Comparison of ENCODE assay signal across 15 mouse cellular contexts in genomic region chr2:114775532-114775931, GRCm38 (mm10).
DNase-seq lines count a peak whose midpoint lies in the region; ATAC-seq and TF ChIP-seq lines count a peak whose summit lies in the region.
"Had no signal": no experiment of that assay in that cellular context is flagged by ENCODE, and none has a peak within 500 bp of the region (broad histone marks: within the 10 kb centered on the region; RNA-seq: fewer than 3 reads in every experiment).

No protein-coding gene starts in this region.

- no peak for TF ChIP-seq CTCF in kidney, adult 2 months (conservative IDR thresholded peaks at IDR 0.05; ENCODE audit: insufficient read depth, insufficient read length, low read depth, low read length)

- WGBS in embryonic facial prominence, embryonic 14.5 days: 38% methylated on average over 2 of the region's 2 CpGs
- 57% methylated on average over 2 of the region's 2 CpGs for WGBS in embryonic facial prominence, embryonic 10.5 days
- 9% methylated on average over 2 of the region's 2 CpGs for WGBS in kidney, adult 2 months
- 20% methylated on average over 2 of the region's 2 CpGs for WGBS in kidney, embryonic 16.5 days
- 66% methylated on average over 2 of the region's 2 CpGs for WGBS in liver, embryonic 11.5 days

- no peaks in the 10 kb centered on the region for H3K4me1 ChIP-seq in embryonic facial prominence, embryonic 14.5 days (ENCODE audit: control insufficient read depth, insufficient read depth, low read length)
- H3K4me1 ChIP-seq in embryonic facial prominence, embryonic 10.5 days: no peaks in the 10 kb centered on the region
- peaks cover 4% of the 10 kb centered on the region; the same call in 1 of the 2 replicates for H3K4me1 ChIP-seq in kidney, adult 2 months (ENCODE audit: control insufficient read depth, insufficient read depth, low read length)
- H3K4me1 ChIP-seq in kidney, embryonic 16.5 days (ENCODE audit: insufficient read depth, low read length): no peaks in the 10 kb centered on the region
- no peaks in the 10 kb centered on the region for H3K4me1 ChIP-seq in liver, embryonic 11.5 days (replicated peaks; ENCODE audit: control insufficient read depth, insufficient read depth, low read length)
- H3K4me1 ChIP-seq: embryonic facial prominence, embryonic 13.5 days; limb, embryonic 15.5 days had no signal

- no peak for ATAC-seq in embryonic facial prominence, embryonic 14.5 days (ENCODE audit: low read depth)
- ATAC-seq in kidney, embryonic 16.5 days (ENCODE audit: low FRiP score, low TSS enrichment): no peak
- no peak for ATAC-seq in liver, embryonic 11.5 days (replicated peaks; ENCODE audit: low FRiP score)
- ATAC-seq: forebrain, embryonic 16.5 days had no signal

- DNase-seq in embryonic facial prominence, embryonic 14.5 days (ENCODE audit: low spot score): peak; percentile 65
- no peak for DNase-seq in embryonic facial prominence, embryonic 10.5 days (ENCODE audit: low spot score)
- peak; percentile 68 for DNase-seq in kidney, adult 2 months
- peak; percentile 72 for DNase-seq in Muller cell, postnatal 12 days (ENCODE audit: inconsistent ontology term)
- DNase-seq in fibroblast of lung, adult 2 months (ENCODE audit: low read depth): peak; percentile 59
- no peak for DNase-seq in neural tube, embryonic 10.5 days (ENCODE audit: extremely low spot score, low spot score)
- no peak for DNase-seq in liver, embryonic 11.5 days (ENCODE audit: low spot score)
- DNase-seq: midbrain, embryonic 14.5 days; right cerebral cortex, postnatal 4 days; thymus, adult 18-20 months had no signal

- no peak overlapping the region for H3K4me3 ChIP-seq in embryonic facial prominence, embryonic 14.5 days (ENCODE audit: low read depth, low read length)
- no peak overlapping the region for H3K4me3 ChIP-seq in embryonic facial prominence, embryonic 10.5 days
- H3K4me3 ChIP-seq in kidney, adult 2 months (ENCODE audit: insufficient read depth, low read depth, low read length): no peak overlapping the region
- H3K4me3 ChIP-seq in kidney, embryonic 16.5 days (ENCODE audit: low read length): no peak overlapping the region
- H3K4me3 ChIP-seq in liver, embryonic 11.5 days (ENCODE audit: low read depth, low read length): no peak overlapping the region
- H3K4me3 ChIP-seq: embryonic facial prominence, embryonic 13.5 days; limb, embryonic 15.5 days had no signal

- H3K4me2 ChIP-seq in embryonic facial prominence, embryonic 14.5 days (ENCODE audit: low read depth, low read length): no peak overlapping the region
- H3K4me2 ChIP-seq in kidney, embryonic 16.5 days (replicated peaks; ENCODE audit: low read depth, low read length): no peak overlapping the region
- no peak overlapping the region for H3K4me2 ChIP-seq in liver, embryonic 11.5 days
- H3K4me2 ChIP-seq: embryonic facial prominence, embryonic 13.5 days; limb, embryonic 15.5 days had no signal

- H3K9ac ChIP-seq in embryonic facial prominence, embryonic 14.5 days (ENCODE audit: low read depth, low read length): no peak overlapping the region
- H3K9ac ChIP-seq in kidney, embryonic 16.5 days (replicated peaks; ENCODE audit: low read length): no peak overlapping the region
- H3K9ac ChIP-seq in liver, embryonic 11.5 days (ENCODE audit: low read depth, low read length): no peak overlapping the region
- H3K9ac ChIP-seq: embryonic facial prominence, embryonic 13.5 days; limb, embryonic 15.5 days had no signal

- no peaks in the 10 kb centered on the region for H3K9me3 ChIP-seq in embryonic facial prominence, embryonic 14.5 days (ENCODE audit: control insufficient read depth, low read length)
- H3K9me3 ChIP-seq in embryonic facial prominence, embryonic 10.5 days: no peaks in the 10 kb centered on the region
- H3K9me3 ChIP-seq in kidney, embryonic 16.5 days (ENCODE audit: low read length): no peaks in the 10 kb centered on the region
- H3K9me3 ChIP-seq in liver, embryonic 11.5 days (ENCODE audit: control insufficient read depth, low read length): no peaks in the 10 kb centered on the region
- H3K9me3 ChIP-seq: embryonic facial prominence, embryonic 13.5 days; G1E; limb, embryonic 15.5 days had no signal

- H3K27ac ChIP-seq in embryonic facial prominence, embryonic 14.5 days (replicated peaks; ENCODE audit: low read depth, low read length): no peak overlapping the region
- no peak overlapping the region for H3K27ac ChIP-seq in embryonic facial prominence, embryonic 10.5 days (replicated peaks)
- peak overlapping the region; percentile 59 for H3K27ac ChIP-seq in kidney, adult 2 months (ENCODE audit: insufficient read depth, low read depth, low read length)
- H3K27ac ChIP-seq in kidney, embryonic 16.5 days (ENCODE audit: low read length): no peak overlapping the region
- H3K27ac ChIP-seq in liver, embryonic 11.5 days (ENCODE audit: low read depth, low read length): no peak overlapping the region
- H3K27ac ChIP-seq: embryonic facial prominence, embryonic 13.5 days; limb, embryonic 15.5 days had no signal

- no peaks in the 10 kb centered on the region for H3K27me3 ChIP-seq in embryonic facial prominence, embryonic 14.5 days (replicated peaks; ENCODE audit: control insufficient read depth, insufficient read depth, low read length)
- no peaks in the 10 kb centered on the region for H3K27me3 ChIP-seq in embryonic facial prominence, embryonic 10.5 days (replicated peaks; ENCODE audit: low read depth, poor library complexity, severe bottlenecking)
- H3K27me3 ChIP-seq in kidney, adult 2 months (replicated peaks; ENCODE audit: control insufficient read depth, insufficient read depth, low read length): no peaks in the 10 kb centered on the region
- no peaks in the 10 kb centered on the region for H3K27me3 ChIP-seq in kidney, embryonic 16.5 days (ENCODE audit: insufficient read depth, low read length)
- H3K27me3 ChIP-seq in liver, embryonic 11.5 days (replicated peaks; ENCODE audit: control insufficient read depth, insufficient read depth, low read length): no peaks in the 10 kb centered on the region
- H3K27me3 ChIP-seq: embryonic facial prominence, embryonic 13.5 days; limb, embryonic 15.5 days had no signal

- no peak for TF ChIP-seq POLR2A in kidney, adult 2 months (IDR thresholded peaks at IDR 0.05; ENCODE audit: low read depth, low read length)

- H3K36me3 ChIP-seq in embryonic facial prominence, embryonic 14.5 days (ENCODE audit: control insufficient read depth, insufficient read depth, low read length): no peaks in the 10 kb centered on the region
- no peaks in the 10 kb centered on the region for H3K36me3 ChIP-seq in embryonic facial prominence, embryonic 10.5 days (replicated peaks)
- no peaks in the 10 kb centered on the region for H3K36me3 ChIP-seq in kidney, adult 2 months (ENCODE audit: control insufficient read depth, insufficient read depth, low read length)
- no peaks in the 10 kb centered on the region for H3K36me3 ChIP-seq in kidney, embryonic 16.5 days (ENCODE audit: insufficient read depth, low read length)
- no peaks in the 10 kb centered on the region for H3K36me3 ChIP-seq in liver, embryonic 11.5 days (ENCODE audit: control insufficient read depth, insufficient read depth, low read length)
- H3K36me3 ChIP-seq: embryonic facial prominence, embryonic 13.5 days; G1E; limb, embryonic 15.5 days had no signal

Comparison
In these comparisons a context has a peak if more than half of its experiments do, and no peak if none do; other contexts are left out.
1. DNase-seq: peak in embryonic facial prominence, embryonic 14.5 days (single experiment), kidney, adult 2 months (single experiment), Muller cell, postnatal 12 days (single experiment) and fibroblast of lung, adult 2 months (single experiment); none in embryonic facial prominence, embryonic 10.5 days (single experiment), neural tube, embryonic 10.5 days (single experiment) and liver, embryonic 11.5 days (single experiment).